ENCODE assay signal across 22 mouse cellular contexts in genomic region chr1:39325228-39325627, GRCm38 (mm10). TPM values are rescaled to one million over a fixed set of nuclear protein-coding genes. Genes with fewer than 3 reads are reported as not detected.
DNase-seq lines count a peak whose midpoint lies in the region; ATAC-seq and TF ChIP-seq lines count a peak whose summit lies in the region.
"Had no signal": no experiment of that assay in that cellular context is flagged by ENCODE, and none has a peak within 500 bp of the region (broad histone marks: within the 10 kb centered on the region; RNA-seq: fewer than 3 reads in every experiment).

No protein-coding gene starts in this region.

- H3K79me2 ChIP-seq in liver, adult 2 months (ENCODE audit: control insufficient read depth, insufficient read depth, low read length) = no peaks in the 10 kb centered on the region

- no peak overlapping the region for H3K27ac ChIP-seq in heart, embryonic 12.5 days (ENCODE audit: poor library complexity, severe bottlenecking)
- H3K27ac ChIP-seq in liver, adult 2 months (replicated peaks; ENCODE audit: insufficient read depth, low read depth, low read length) = no peak overlapping the region
- no peak overlapping the region for H3K27ac ChIP-seq in liver, postnatal 0 days (ENCODE audit: low read depth)
- H3K27ac ChIP-seq: embryonic facial prominence, embryonic 13.5 days; embryonic facial prominence, embryonic 15.5 days; forebrain, embryonic 13.5 days; forebrain, embryonic 15.5 days had no signal

- H3K27me3 ChIP-seq in heart, embryonic 12.5 days (replicated peaks) = no peaks in the 10 kb centered on the region
- no peaks in the 10 kb centered on the region for H3K27me3 ChIP-seq in liver, adult 2 months (ENCODE audit: control insufficient read depth, insufficient read depth, low read length)
- H3K27me3 ChIP-seq in liver, postnatal 0 days (ENCODE audit: insufficient read depth, low read length) = no peaks in the 10 kb centered on the region
- H3K27me3 ChIP-seq: embryonic facial prominence, embryonic 15.5 days; forebrain, embryonic 13.5 days; forebrain, embryonic 15.5 days had no signal

- TF ChIP-seq EP300 in liver, postnatal 0 days (IDR thresholded peaks at IDR 0.05; ENCODE audit: low read depth) = no peak

- no peak for TF ChIP-seq POLR2A in liver, adult 2 months (IDR thresholded peaks at IDR 0.05; ENCODE audit: extremely low read depth, insufficient read depth, low read length)

- H3K4me3 ChIP-seq in heart, embryonic 12.5 days = no peak overlapping the region
- no peak overlapping the region for H3K4me3 ChIP-seq in liver, adult 2 months (ENCODE audit: insufficient read depth, low read depth, low read length)
- H3K4me3 ChIP-seq in liver, postnatal 0 days (ENCODE audit: low read depth, low read length) = no peak overlapping the region
- H3K4me3 ChIP-seq: embryonic facial prominence, embryonic 13.5 days; embryonic facial prominence, embryonic 15.5 days; erythroblast, embryonic 14.5 days; forebrain, embryonic 13.5 days; forebrain, embryonic 15.5 days had no signal

- no peak for ATAC-seq in heart, embryonic 12.5 days (ENCODE audit: insufficient number of reproducible peaks, low FRiP score)
- ATAC-seq in liver, postnatal 0 days = no peak
- ATAC-seq: forebrain, embryonic 13.5 days; forebrain, embryonic 15.5 days had no signal

- no peak for TF ChIP-seq CTCF in liver, adult 2 months (IDR thresholded peaks at IDR 0.05; ENCODE audit: low read depth, low read length)
- no peak for TF ChIP-seq CTCF in liver, postnatal 0 days (IDR thresholded peaks at IDR 0.05; ENCODE audit: low read depth)

- DNase-seq in heart, adult 18-20 months = peak; percentile 21 to 57
- DNase-seq in heart, adult 9 months (ENCODE audit: low spot score in 2 of 2) = peak; percentile 21 to 24
- DNase-seq in heart, postnatal 36 days = no peak
- peak; percentile 82 for DNase-seq in liver, adult 2 months (ENCODE audit: extremely low read depth, low read depth, low spot score)
- no peak for DNase-seq in liver, postnatal 0 days
- DNase-seq in left cerebral cortex, adult 9 months (ENCODE audit: low spot score in 2 of 2) = no peak
- DNase-seq: adrenal gland, adult 2 months; adrenal gland, postnatal 10 days; adrenal gland, postnatal 25 days; cerebellum, adult 11 months; cerebellum, adult 18-20 months; cerebellum, adult 8-10 months; cerebellum, adult 9-11 months; cerebellum, postnatal 14 days; cerebellum, postnatal 36 days; embryo, embryonic 11 days had no signal

- H3K9ac ChIP-seq in heart, embryonic 12.5 days = no peak overlapping the region
- no peak overlapping the region for H3K9ac ChIP-seq in liver, adult 2 months (ENCODE audit: low read depth, low read length)
- H3K9ac ChIP-seq in liver, postnatal 0 days (replicated peaks) = no peak overlapping the region
- H3K9ac ChIP-seq: embryonic facial prominence, embryonic 13.5 days; embryonic facial prominence, embryonic 15.5 days; forebrain, embryonic 13.5 days; forebrain, embryonic 15.5 days had no signal

- H3K9me3 ChIP-seq in heart, embryonic 12.5 days (replicated peaks) = no peaks in the 10 kb centered on the region
- H3K9me3 ChIP-seq in liver, postnatal 0 days (ENCODE audit: low read length) = no peaks in the 10 kb centered on the region
- H3K9me3 ChIP-seq: embryonic facial prominence, embryonic 13.5 days; embryonic facial prominence, embryonic 15.5 days; forebrain, embryonic 13.5 days; forebrain, embryonic 15.5 days had no signal

- H3K36me3 ChIP-seq in heart, embryonic 12.5 days = no peaks in the 10 kb centered on the region
- H3K36me3 ChIP-seq in liver, adult 2 months (ENCODE audit: control insufficient read depth, insufficient read depth, low read length) = no peaks in the 10 kb centered on the region
- no peaks in the 10 kb centered on the region for H3K36me3 ChIP-seq in liver, postnatal 0 days (replicated peaks; ENCODE audit: insufficient read depth, low read length)
- H3K36me3 ChIP-seq: embryonic facial prominence, embryonic 13.5 days; embryonic facial prominence, embryonic 15.5 days; forebrain, embryonic 15.5 days had no signal

- H3K4me2 ChIP-seq in heart, embryonic 12.5 days = no peak overlapping the region
- no peak overlapping the region for H3K4me2 ChIP-seq in liver, postnatal 0 days (ENCODE audit: low read depth, low read length)
- H3K4me2 ChIP-seq: embryonic facial prominence, embryonic 13.5 days; embryonic facial prominence, embryonic 15.5 days; forebrain, embryonic 13.5 days; forebrain, embryonic 15.5 days had no signal

- intact Hi-C loops in heart, postnatal 36 days (cut with DNase I) = no loop called here

- 81% methylated on average over 6 of the region's 6 CpGs for WGBS in heart, embryonic 12.5 days
- 40% methylated on average over 6 of the region's 6 CpGs for WGBS in liver, adult 2 months
- WGBS in liver, postnatal 0 days (ENCODE audit: insufficient replicate concordance) = 72% methylated on average over 6 of the region's 6 CpGs

- H3K4me1 ChIP-seq in heart, embryonic 12.5 days (replicated peaks) = peaks cover 14% of the 10 kb centered on the region; the same call in 1 of the 2 replicates
- peaks cover 4% of the 10 kb centered on the region; the same call in 1 of the 2 replicates for H3K4me1 ChIP-seq in liver, adult 2 months (ENCODE audit: control insufficient read depth, insufficient read depth, low read length)
- no peaks in the 10 kb centered on the region for H3K4me1 ChIP-seq in liver, postnatal 0 days (ENCODE audit: insufficient read depth)
- H3K4me1 ChIP-seq: forebrain, embryonic 13.5 days; forebrain, embryonic 15.5 days had no signal

RNA-seq across cellular contexts. Expression of gene Rpl31, which starts 42.4 kb away (rescaled TPM):
- total RNA-seq in heart, adult 18-20 months (2021) = 100 to 1,000 TPM; 431 to 565 TPM
- 378 and 396 TPM in 2 replicates for polyA plus RNA-seq in heart, embryonic 12.5 days (2016; fragmentation: Nextera tagmentation; extraction: Ambion mirVana)
- total RNA-seq in heart, postnatal 36 days (2021) = 100 to 1,000 TPM; 517 to 581 TPM
- 300 and 318 TPM in 2 replicates for total RNA-seq in liver, adult 2 months (2014; rRNA removed)
- polyA plus RNA-seq in liver, adult 2 months (2012; rRNA removed) = 65.9 and 68.8 TPM in 2 replicates
- polyA plus RNA-seq in liver, postnatal 0 days (2015; fragmentation: Nextera tagmentation; extraction: Ambion mirVana) = 306 and 334 TPM in 2 replicates

Comparison
In these comparisons a context has a peak if more than half of its experiments do, and no peak if none do; other contexts are left out.
1. DNase-seq: peak in heart, adult 18-20 months (2 of 2), heart, adult 9 months (2 of 2) and liver, adult 2 months (single experiment); none in heart, postnatal 36 days (0 of 2), liver, postnatal 0 days (single experiment) and left cerebral cortex, adult 9 months (0 of 2).